Mouse (Mus musculus) ES-Bruce4 (cell line): ENCODE data around the gene Gldc. TPM values are rescaled to one million over a fixed set of nuclear protein-coding genes. Genes with fewer than 3 reads are reported as not detected.
"Not testable (repeated sequence)": the region's sequence is repeated elsewhere in the genome, so short reads cannot be mapped to it uniquely, and the experiment has no call there.

Experiments
- H3K27ac ChIP-seq: 2 replicates; pipeline ENCODE4 v1.5.1; 2012; ENCODE audit warnings: low read length, inconsistent platforms; ENCODE audit not compliant: insufficient read depth
- H3K27me3 ChIP-seq: 2 replicates; pipeline ENCODE4 v1.6.1; 2012; ENCODE audit warnings: mild to moderate bottlenecking, low read length, inconsistent platforms; ENCODE audit not compliant: control insufficient read depth, poor library complexity, insufficient read depth, severe bottlenecking
- H3K36me3 ChIP-seq: 2 replicates; pipeline ENCODE4 v1.6.1; 2012; ENCODE audit warnings: inconsistent platforms, mild to moderate bottlenecking, low read length, moderate library complexity; ENCODE audit not compliant: control insufficient read depth, poor library complexity, insufficient read depth, severe bottlenecking
- H3K4me1 ChIP-seq: one replicate; pipeline ENCODE4 v1.8.1; 2011; ENCODE audit warnings: low read length; ENCODE audit not compliant: control insufficient read depth, insufficient read depth
- H3K4me3 ChIP-seq: 2 replicates; pipeline ENCODE4 v1.5.1; 2011; ENCODE audit warnings: low read depth, mild to moderate bottlenecking, low read length
- H3K9ac ChIP-seq: 2 replicates; pipeline ENCODE4 v1.6.1; 2012; ENCODE audit warnings: low read depth, mild to moderate bottlenecking, inconsistent platforms; ENCODE audit not compliant: poor library complexity, severe bottlenecking
- H3K9me3 ChIP-seq: replicated peaks from 2 replicates; pipeline ENCODE4 v1.6.1; 2012; ENCODE audit warnings: mild to moderate bottlenecking, low read length, inconsistent platforms; ENCODE audit not compliant: control insufficient read depth, poor library complexity, insufficient read depth, severe bottlenecking
- CTCF ChIP-seq: IDR thresholded peaks from one replicate; pipeline ENCODE4 v1.8.1; 2011; ENCODE audit warnings: low read depth, low read length
- EP300 ChIP-seq: IDR thresholded peaks from 2 replicates; pipeline ENCODE4 v1.6.1; 2011; ENCODE audit warnings: low read depth, low read length; ENCODE audit not compliant: insufficient read depth
- POLR2A ChIP-seq: IDR thresholded peaks from one replicate; pipeline ENCODE4 v1.8.1; 2011; ENCODE audit warnings: low read length; ENCODE audit not compliant: insufficient read depth
- polyA plus RNA-seq: library from polyadenylated mRNA; stranded (reverse); fragments of >200 nt; gene quantifications from 2 replicates; pipeline ENCODE4 v1.2.4, GENCODE M21; 2011; ENCODE audit warnings: low read depth; ENCODE audit not compliant: missing spikeins, insufficient read depth, insufficient read length

Gldc gene
- polyA plus RNA-seq = 122 and 126 TPM in 2 replicates

- no peak within 1 kb of the TSS for H3K27ac ChIP-seq
- no peaks in the 10 kb centered on the region for H3K27me3 ChIP-seq
- no peaks in the 10 kb centered on the region; the same call in 1 of the 2 replicates for H3K9me3 ChIP-seq
- no peak for TF ChIP-seq EP300
- peak; percentile 95 for TF ChIP-seq POLR2A
- TF ChIP-seq CTCF = no peak
- H3K4me3 ChIP-seq = peak within 1 kb of the TSS; percentile 73
- H3K4me1 ChIP-seq = peaks cover 2% of the 10 kb centered on the region
- H3K9ac ChIP-seq = peak within 1 kb of the TSS; percentile 89
- H3K36me3 ChIP-seq = peaks cover 12% of the 10 kb centered on the region
These were observed at the start of gene Gldc for GRCm38 (mm10) chr19:30174919-30175571. Gene Gldc, minus strand, starts transcription at chr19:30175429.

GRCm38 (mm10) chr19:30222593-30222992 lies 47.4 kb upstream of the Gldc start:
- Histone ChIP-seq H3K9me3 (peaks cover 17% of the 10 kb centered on the region), H3K27ac (peak overlapping the region; percentile 79)
- H3K9ac ChIP-seq, H3K36me3 ChIP-seq, H3K4me1 ChIP-seq, H3K27me3 ChIP-seq, H3K4me3 ChIP-seq: not testable (repeated sequence)

- no peak overlapping the region for H3K9ac ChIP-seq
- H3K36me3 ChIP-seq = no peaks in the 10 kb centered on the region
- H3K9me3 ChIP-seq = peaks cover 11% of the 10 kb centered on the region
- H3K4me1 ChIP-seq = no peaks in the 10 kb centered on the region
- no peak for TF ChIP-seq POLR2A
- TF ChIP-seq EP300 = no peak
- TF ChIP-seq CTCF = no peak
- no peak overlapping the region for H3K27ac ChIP-seq
- H3K27me3 ChIP-seq = no peaks in the 10 kb centered on the region
- no peak overlapping the region for H3K4me3 ChIP-seq
These were observed 42.1 kb upstream of the Gldc start for GRCm38 (mm10) chr19:30217335-30217734.

GRCm38 (mm10) chr19:30216186-30216585 lies 41.0 kb upstream of the Gldc start:
- Histone ChIP-seq H3K4me3 (no peak overlapping the region), H3K9ac (no peak overlapping the region), H3K36me3 (no peaks in the 10 kb centered on the region), H3K27me3 (no peaks in the 10 kb centered on the region), H3K4me1 (no peaks in the 10 kb centered on the region), H3K9me3 (peaks cover 7% of the 10 kb centered on the region; the same call in 1 of the 2 replicates), H3K27ac (no peak overlapping the region)
- TF ChIP-seq CTCF = no peak
- no peak for TF ChIP-seq EP300
- no peak for TF ChIP-seq POLR2A

- H3K9ac ChIP-seq, H3K27ac ChIP-seq, H3K9me3 ChIP-seq, H3K4me3 ChIP-seq, H3K27me3 ChIP-seq, H3K4me1 ChIP-seq, H3K36me3 ChIP-seq: not testable (repeated sequence)
These were observed 40.5 kb upstream of the Gldc start for GRCm38 (mm10) chr19:30215736-30216135.

GRCm38 (mm10) chr19:30214026-30214425 lies 38.8 kb upstream of the Gldc start:
- H3K27me3 ChIP-seq = no peaks in the 10 kb centered on the region
- H3K4me3 ChIP-seq = no peak overlapping the region
- no peaks in the 10 kb centered on the region for H3K4me1 ChIP-seq
- H3K27ac ChIP-seq = no peak overlapping the region
- no peaks in the 10 kb centered on the region for H3K36me3 ChIP-seq
- no peak overlapping the region for H3K9ac ChIP-seq
- H3K9me3 ChIP-seq = no peaks in the 10 kb centered on the region
- peak; percentile 76 for TF ChIP-seq EP300
- TF ChIP-seq POLR2A = no peak

GRCm38 (mm10) chr19:30209006-30209405 lies 33.8 kb upstream of the Gldc start:
- H3K36me3 ChIP-seq, H3K9ac ChIP-seq, H3K4me3 ChIP-seq, H3K9me3 ChIP-seq, H3K4me1 ChIP-seq, H3K27me3 ChIP-seq, H3K27ac ChIP-seq: not testable (repeated sequence)
